Mouse (Mus musculus) MN1 (cell line): ENCODE data around the gene Atpaf2.

Experiments used
- DNase-seq: peaks from one replicate; pipeline ENCODE4 v3.0.0-alpha.2; 2016; ENCODE audit warnings: low spot score

The Atpaf2 gene

DNA sequence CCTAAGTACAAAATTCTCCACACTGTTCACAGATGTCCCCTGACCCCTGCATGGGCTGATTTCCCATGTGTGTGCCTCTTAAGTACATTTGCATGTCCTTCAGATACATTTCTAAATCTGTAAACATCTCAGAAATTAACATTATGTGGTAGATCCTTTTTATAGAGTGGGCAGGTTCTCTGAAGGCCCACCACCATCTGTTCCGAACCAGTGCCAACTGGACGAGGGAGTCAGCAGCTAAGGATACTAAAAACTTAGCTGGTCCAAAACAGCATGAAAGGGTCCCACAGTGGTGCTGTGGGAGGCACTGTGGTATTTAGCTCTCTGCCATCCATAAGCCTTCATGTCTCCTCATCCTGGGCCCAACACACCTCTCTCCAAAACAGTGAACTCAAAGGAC lies 21.1 kb downstream of the Atpaf2 start:
- no peak for DNase-seq

DNA sequence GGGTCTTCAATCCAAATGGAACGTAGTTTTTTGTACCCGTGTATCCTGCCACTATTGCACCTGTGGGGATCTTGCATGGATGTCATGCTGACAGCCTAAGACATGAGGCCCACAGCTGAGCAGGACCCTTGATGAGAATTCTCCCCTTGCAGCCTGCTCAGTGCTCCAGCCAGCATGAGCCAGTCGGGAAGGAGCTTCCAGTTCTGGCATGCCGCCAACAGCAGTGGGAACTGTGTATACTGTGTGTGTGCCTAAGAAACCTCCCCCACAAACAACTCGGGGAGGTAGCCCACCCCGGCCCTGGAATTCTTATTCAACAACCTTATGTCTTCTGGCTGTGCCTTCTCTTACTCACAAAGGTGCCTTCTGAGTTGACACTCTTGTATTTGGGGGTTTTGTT lies 21.7 kb downstream of the Atpaf2 start:
- DNase-seq: peak; percentile 41

DNA sequence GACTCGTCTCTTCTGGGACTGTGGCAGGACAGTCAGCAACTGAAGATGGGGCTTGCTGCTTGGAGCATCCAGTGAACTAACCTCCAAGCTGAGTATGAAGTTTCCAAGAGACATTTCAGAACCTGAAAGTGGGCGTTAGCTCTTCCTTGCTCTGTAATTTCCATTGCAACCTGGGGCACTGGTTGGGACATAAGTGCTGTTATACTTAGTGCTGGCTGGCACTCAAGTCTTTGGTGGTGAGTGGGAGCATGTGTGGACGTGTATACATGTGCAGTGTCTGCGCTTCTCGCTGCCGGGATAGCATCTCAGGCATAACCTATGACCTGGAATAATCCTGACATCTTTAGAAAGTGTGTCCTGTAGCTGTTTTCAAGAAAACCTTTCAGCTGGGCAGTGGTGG lies 26.9 kb downstream of the Atpaf2 start:
- DNase-seq: no peak

- no peak for DNase-seq
Observed at GRCm38 (mm10) chr11:60387944-60388343, 30.3 kb downstream of the Atpaf2 start.

- DNase-seq: no peak
Observed at GRCm38 (mm10) chr11:60385946-60386345, 32.3 kb downstream of the Atpaf2 start.

GRCm38 (mm10) chr11:60384762-60385421 lies 33.4 kb downstream of the Atpaf2 start:
- no peak for DNase-seq

DNA sequence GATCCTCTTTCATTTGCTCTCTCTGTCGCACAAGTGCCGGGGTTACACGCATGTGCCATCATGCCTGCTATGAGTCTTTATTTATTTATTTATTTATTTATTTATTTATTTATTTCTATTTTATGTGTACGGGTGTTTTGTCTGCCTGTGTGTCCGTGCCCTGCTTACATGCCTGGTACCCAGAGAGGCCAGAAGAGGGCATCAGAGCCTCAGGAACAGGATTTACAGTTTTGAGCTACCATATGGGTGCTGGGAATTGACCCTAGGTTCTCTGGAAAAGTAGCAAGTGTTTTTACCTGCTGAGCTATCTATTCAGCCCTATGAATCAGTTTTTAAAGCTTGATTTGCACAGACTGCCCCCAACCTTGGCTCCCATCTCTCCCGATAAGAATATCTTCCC lies 34.7 kb downstream of the Atpaf2 start:
- no peak for DNase-seq

DNA sequence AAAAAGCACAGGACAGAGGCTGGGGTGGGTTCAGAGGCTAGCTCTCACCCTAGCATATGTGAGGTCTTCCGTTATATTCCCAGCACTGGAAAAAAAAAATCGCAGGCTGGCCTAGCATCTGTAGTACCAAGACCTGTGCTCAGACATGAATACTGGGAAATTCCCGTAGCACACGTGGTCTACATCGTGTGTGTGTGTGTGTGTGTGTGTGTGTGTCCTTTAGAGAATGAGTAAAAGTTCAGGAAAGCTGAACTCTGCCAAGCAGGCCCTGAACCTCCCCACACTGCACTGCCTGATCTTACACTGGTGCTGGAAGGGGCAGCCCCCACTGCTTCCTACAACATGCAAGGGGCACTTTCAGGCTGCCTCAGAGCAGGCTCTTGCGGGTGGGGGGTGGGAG lies 43.8 kb downstream of the Atpaf2 start:
- no peak for DNase-seq

GRCm38 (mm10) chr11:60370431-60370830 lies 47.8 kb downstream of the Atpaf2 start:
- DNase-seq: no peak

GRCm38 (mm10) chr11:60369448-60369847 lies 48.8 kb downstream of the Atpaf2 start:
- DNase-seq: no peak

DNA sequence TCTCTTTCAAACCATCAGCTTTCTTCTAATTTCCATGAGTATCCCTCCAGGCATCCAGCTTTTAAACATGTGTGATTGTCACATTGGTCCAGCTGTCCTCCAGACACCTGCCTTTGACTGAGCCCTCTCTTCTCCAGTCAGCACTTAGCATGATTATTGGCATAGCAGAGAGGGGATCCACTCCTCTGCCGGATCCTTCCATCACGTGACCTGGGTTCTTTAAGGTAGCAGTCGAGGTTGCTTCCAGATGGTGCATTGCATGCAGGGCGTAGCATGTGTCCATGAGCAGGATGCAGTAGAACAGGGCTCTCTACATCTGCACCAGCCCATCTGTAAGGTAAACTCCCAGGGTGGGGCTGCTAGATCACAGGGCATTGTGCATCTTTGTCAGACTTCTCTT lies 49.3 kb downstream of the Atpaf2 start:
- DNase-seq: no peak

- DNase-seq: peak; percentile 50
Observed at GRCm38 (mm10) chr11:60367256-60367655, 51.0 kb downstream of the Atpaf2 start.

DNA sequence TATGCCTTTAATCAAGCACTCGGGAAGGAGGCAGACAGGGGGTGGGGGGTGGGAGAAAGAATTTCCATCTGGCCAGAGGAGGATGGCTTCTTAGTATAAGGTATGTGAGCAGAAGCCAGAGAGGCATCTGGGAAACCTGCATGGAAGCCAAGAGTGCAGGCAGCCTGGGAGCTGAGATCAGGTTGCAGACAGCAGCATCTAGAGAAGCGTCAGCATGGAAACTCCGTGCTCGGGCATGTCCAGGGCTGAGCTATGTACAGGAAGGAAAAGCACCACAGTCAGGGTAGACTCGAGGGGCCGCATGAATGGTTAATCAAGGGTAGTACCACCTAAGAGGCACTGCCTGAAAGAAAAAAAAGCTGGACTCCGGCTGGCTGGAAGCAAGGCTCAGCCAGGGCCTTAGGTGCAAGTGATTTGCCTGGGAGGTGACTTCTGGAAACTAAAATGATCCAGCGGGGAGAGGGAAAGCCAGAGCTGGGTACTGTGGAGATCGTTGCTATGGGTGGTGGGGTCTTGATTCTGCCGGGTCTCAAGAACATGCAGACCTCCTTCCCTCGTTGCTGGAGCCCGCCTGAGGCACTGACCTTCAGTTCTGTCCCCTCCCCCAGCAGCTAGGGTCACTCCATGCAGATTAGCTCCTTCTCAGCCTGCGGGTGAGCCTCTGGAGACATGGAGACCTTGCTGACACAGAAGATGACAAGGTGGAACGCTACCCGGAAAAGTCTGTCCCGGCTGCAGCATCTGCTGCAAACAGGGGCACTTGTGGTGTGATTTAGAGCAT lies 51.8 kb downstream of the Atpaf2 start:
- no peak for DNase-seq

DNA sequence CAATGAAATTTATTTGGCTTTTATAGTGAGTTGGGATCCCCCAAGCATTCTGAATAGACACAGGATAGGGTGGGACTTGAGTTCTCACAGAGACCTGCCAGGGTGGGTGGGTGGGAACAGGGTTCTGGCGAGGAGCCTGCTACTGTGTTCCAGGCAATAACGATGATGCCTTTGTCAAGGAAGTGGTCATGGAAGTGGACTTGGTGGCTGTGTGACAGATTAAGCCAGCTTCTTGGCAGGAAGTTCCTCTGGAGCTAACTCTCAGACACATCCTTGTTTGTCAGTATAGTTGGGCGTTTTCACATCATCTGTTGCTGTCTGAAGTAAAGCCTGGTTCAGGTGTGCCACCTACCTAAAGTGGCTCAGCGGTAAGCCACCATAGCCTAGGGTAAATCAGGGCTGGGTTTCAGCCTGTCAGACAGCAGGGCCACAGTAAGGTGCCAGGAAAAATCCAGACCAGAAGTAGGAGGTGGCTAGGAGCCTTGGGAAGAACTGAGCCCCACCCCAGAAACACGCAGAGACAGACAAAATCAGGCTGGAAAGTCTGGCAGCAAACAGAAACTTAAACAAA lies 57.5 kb downstream of the Atpaf2 start:
- DNase-seq: no peak

DNA sequence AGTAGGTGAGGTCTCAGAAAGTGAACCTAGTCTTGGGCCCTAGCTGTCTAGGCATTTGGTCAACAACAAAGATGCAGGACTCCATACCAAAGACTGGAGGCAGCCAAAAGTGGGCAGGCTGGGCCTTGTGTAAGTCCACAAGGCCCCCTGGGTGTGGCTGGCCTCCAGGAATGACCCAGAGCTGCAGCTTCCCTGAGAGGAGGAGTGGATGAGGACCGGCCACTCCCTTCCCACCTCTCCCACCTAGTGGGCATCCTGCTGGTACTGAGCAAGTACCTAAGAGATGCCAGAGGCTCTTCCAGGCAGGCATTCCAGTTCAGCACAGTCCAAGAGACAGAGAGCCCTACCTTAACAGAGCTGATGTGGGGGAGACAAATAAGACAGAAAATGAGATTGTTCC lies 58.3 kb downstream of the Atpaf2 start:
- DNase-seq: no peak

DNA sequence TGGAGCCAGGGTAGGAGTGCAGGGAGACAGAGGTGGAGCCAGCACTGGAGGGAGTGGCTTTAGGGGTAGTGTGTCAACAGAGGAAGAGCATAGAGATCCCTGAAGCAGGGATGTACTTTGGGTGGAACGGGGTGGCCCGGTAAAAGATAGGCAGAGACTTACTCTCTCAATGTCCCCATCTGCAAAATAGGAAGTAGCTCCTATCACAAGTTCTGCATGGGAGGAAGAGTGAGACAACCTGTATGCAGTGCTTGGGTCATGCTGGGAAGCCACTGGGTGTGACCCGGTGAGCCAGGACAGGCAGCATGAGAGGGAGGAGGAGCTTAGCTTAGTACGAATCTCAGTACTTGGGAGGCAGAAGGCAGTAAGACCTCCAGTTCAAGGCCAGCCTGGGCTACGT lies 59.1 kb downstream of the Atpaf2 start:
- DNase-seq: no peak

DNA sequence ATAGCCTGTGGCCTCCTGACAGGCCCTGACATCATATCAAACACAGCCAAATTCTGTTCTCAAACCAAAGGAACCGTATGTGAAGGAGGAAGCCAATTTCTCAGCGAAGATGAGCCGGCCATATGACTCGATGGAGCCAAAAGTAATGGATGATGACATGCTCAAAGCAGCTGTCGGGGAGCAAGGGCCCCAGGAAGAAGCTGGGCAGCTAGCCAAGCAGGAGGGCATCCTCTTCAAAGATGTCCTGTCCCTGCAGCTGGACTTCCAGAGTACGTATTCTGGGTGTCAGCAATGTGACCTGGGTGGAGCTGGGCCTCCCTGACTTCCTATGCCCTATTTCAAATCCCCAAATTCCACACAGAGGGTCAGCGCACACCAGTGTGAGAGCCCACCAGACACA lies 59.7 kb downstream of the Atpaf2 start:
- no peak for DNase-seq

DNA sequence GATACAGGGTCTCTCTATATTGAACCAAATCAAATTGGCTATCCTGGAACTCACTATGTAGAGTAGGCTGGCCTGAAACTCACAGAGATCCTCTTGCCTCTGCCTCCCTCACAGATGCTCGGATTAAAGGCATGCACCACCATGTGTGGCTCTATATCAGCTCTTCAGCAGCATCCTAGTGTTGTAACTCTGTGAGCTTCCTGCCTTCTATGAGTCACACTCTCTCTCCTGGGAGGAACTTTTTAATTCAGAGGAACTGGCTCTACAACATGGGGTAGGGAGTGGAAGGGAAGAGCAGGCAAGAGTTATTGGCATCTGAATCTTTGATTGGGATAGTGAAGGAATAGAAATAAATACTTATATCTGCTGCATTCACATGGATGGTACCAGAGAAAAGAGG lies 61.1 kb downstream of the Atpaf2 start:
- DNase-seq: peak; percentile 40

DNA sequence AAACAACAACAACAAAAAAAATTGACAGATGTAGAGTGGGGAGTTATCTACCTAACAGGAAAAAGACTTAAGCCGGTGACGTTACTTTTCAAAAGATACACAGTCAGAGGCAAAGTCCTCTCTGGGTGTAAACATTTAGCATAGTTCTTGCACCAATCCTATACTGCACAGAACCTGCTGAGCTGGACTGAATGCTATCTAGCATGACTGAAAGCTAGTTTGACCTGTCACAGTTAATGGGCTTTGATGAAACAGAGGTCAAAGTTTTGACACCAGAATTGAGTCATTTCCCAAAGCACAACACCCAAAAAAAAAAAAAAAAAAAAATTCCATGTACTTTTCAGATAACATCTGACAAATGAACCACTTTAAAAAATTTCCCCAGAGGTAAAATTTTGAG lies 62.3 kb downstream of the Atpaf2 start:
- no peak for DNase-seq

DNA sequence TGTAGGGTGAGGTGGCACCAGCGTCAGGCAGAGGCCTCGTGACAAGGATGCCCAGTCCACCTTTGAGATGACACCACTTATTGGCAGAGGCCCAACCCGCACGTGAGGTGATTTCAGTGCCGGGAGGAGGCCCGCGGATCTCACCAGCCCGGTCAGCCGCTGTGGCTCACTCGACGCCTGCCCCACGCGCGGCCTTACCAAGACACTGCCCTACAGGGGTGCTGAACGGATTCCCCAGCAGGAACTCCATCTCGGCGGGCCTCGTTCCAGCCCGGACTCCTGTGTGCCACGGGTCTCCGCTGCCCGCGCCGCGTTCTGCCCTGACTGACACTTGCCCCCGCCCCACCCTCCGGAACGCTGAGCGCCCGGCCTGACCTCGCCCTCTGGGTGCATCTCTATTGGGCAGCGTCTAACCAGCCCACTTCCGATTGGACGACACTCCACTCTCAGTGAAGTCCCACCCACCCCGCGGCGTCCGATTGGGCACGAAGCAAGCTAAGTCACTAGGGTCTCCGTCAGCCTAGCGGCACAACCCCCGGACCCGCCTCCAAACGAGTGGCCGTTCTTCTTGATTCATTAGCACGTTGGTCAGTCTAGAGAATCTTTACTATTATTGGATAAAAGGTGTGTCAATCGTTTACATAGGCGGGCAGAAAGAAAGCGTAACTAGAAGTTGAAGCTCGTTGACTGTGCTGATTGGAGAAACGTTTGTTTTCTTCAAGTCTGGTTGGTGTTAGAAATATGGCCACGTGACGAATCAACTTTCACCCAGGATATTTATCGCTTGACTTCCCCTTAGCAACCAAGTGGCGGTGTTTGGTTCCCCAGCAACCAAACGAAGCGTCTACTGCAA lies 65.5 kb downstream of the Atpaf2 start, which contains the start of the genes Tom1l2 and Drc3:
Gene Tom1l2, minus strand, starts transcription at position 347 of the 853 bp plus-strand sequence.
Gene Drc3, plus strand, starts transcription at position 771 of the 853 bp plus-strand sequence.
- peak; percentile 100 for DNase-seq

DNA sequence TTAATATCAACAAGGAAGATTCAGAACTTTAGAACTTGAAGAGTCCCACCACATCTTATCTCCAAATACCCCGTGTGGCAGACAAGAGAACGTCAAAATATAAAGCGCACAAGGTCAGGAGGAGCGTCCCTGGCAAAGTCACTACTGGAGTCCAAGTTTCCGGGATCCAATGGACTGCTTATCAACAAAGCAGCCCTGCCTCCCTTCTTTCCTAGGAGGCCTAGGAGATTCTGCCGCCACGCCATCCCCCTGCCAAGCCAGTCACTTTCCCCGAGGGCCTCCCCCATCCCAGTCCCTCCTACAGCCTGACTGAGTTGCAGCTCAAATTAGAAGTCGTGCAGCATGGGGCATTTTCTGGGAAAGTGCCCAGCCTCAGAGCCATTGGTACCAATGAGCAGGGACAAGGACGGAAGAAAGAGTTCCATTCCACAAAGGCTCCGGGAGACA lies 66.3 kb downstream of the Atpaf2 start:
- peak; percentile 67 for DNase-seq

GRCm38 (mm10) chr11:60351388-60351787 lies 66.9 kb downstream of the Atpaf2 start:
- peak; percentile 68 for DNase-seq
